Mouse (Mus musculus) right cerebral cortex, adult 2 months (tissue): Measurements from ENCODE around the gene 3830403N18Rik.
"Not testable (repeated sequence)": the region's sequence is repeated elsewhere in the genome, so short reads cannot be mapped to it uniquely, and the experiment has no call there.

Source experiments
- DNase-seq, 2 experiments: peaks; one replicate each; pipeline ENCODE4 v3.0.0; 2021 to 2022; ENCODE audit warnings: low spot score in 2 of 2

Gene 3830403N18Rik

GRCm38 (mm10) chrX:56136336-56136909 lies at the start of gene 3830403N18Rik:
TSS of gene 3830403N18Rik (plus strand) at chrX:56136572.
- not testable (repeated sequence) for DNase-seq

- no peak for DNase-seq
Measured at GRCm38 (mm10) chrX:56151396-56151795, 15.0 kb downstream of the 3830403N18Rik start.

GRCm38 (mm10) chrX:56186449-56186848 lies 50.1 kb downstream of the 3830403N18Rik start:
- DNase-seq = not testable (repeated sequence)
